Mouse (Mus musculus) olfactory bulb, adult 2 months (tissue): ENCODE measurements around the gene Ppih.
A peak's percentile ranks its signal among the peaks of the same experiment; 100 is the strongest.

ENCODE experiments used
- CTCF ChIP-seq: fragments of 200-500 bp; IDR thresholded peaks from 2 replicates; pipeline ENCODE4 v1.5.1; 2012; ENCODE audit warnings: low read depth, mild to moderate bottlenecking, low read length, moderate library complexity; ENCODE audit not compliant: insufficient read depth
- POLR2A ChIP-seq: fragments of 200-500 bp; IDR thresholded peaks from 2 replicates; pipeline ENCODE4 v1.6.1; 2012; ENCODE audit warnings: mild to moderate bottlenecking, low read depth, low read length, moderate library complexity; ENCODE audit not compliant: insufficient read depth

GRCm38 (mm10) chr4:119293574-119294258, 26.6 kb downstream of the Ppih start:
- TF ChIP-seq CTCF: 0 out of 2 replicates have a peak, but pooled peaks have one; percentile 10
- 0 out of 2 replicates have a peak, but pooled peaks have one; percentile 5 for TF ChIP-seq POLR2A
